In genomic region chr7:4164090-4164910, GRCm38 (mm10) we compare ENCODE assay signal across 9 mouse cellular contexts. TPM values are rescaled to one million over a fixed set of nuclear protein-coding genes. Genes with fewer than 3 reads are reported as not detected.
DNase-seq lines count a peak whose midpoint lies in the region; ATAC-seq lines count a peak whose summit lies in the region.
"Had no signal": no experiment of that assay in that cellular context is flagged by ENCODE, and none has a peak within 500 bp of the region (broad histone marks: within the 10 kb centered on the region; RNA-seq: fewer than 3 reads in every experiment).

TSS of gene Cdc42ep5 (minus strand) at chr7:4164860.

- peaks cover 4% of the 10 kb centered on the region; the same call in 1 of the 2 replicates for H3K4me1 ChIP-seq in forebrain, embryonic 16.5 days (replicated peaks; ENCODE audit: control insufficient read depth, insufficient read depth, low read length)
- no peaks in the 10 kb centered on the region for H3K4me1 ChIP-seq in hindbrain, embryonic 11.5 days (replicated peaks; ENCODE audit: control insufficient read depth, insufficient read depth, low read length)
- peaks cover 22% of the 10 kb centered on the region for H3K4me1 ChIP-seq in limb, embryonic 15.5 days

- H3K4me3 ChIP-seq in forebrain, embryonic 16.5 days (replicated peaks; ENCODE audit: low read length) = peak within 1 kb of the TSS; percentile 30
- peak within 1 kb of the TSS; percentile 29 for H3K4me3 ChIP-seq in hindbrain, embryonic 11.5 days (ENCODE audit: low read depth, low read length)
- peak within 1 kb of the TSS; percentile 64 for H3K4me3 ChIP-seq in limb, embryonic 15.5 days

- no peaks in the 10 kb centered on the region for H3K9me3 ChIP-seq in forebrain, embryonic 16.5 days (ENCODE audit: control insufficient read depth, low read length)
- no peaks in the 10 kb centered on the region for H3K9me3 ChIP-seq in hindbrain, embryonic 11.5 days (ENCODE audit: control insufficient read depth, low read length)
- no peaks in the 10 kb centered on the region for H3K9me3 ChIP-seq in limb, embryonic 15.5 days
- H3K9me3 ChIP-seq: G1E had no signal

- peak within 1 kb of the TSS; percentile 52 for H3K4me2 ChIP-seq in forebrain, embryonic 16.5 days (ENCODE audit: low read length)
- H3K4me2 ChIP-seq in hindbrain, embryonic 11.5 days (replicated peaks; ENCODE audit: low read depth, low read length) = peak within 1 kb of the TSS; percentile 46
- H3K4me2 ChIP-seq in limb, embryonic 15.5 days = peak within 1 kb of the TSS; percentile 75

- no peak within 1 kb of the TSS for H3K27ac ChIP-seq in forebrain, embryonic 16.5 days (ENCODE audit: low read length)
- H3K27ac ChIP-seq in hindbrain, embryonic 11.5 days (ENCODE audit: low read depth, low read length) = no peak within 1 kb of the TSS
- peak within 1 kb of the TSS; percentile 93 for H3K27ac ChIP-seq in limb, embryonic 15.5 days

- H3K9ac ChIP-seq in forebrain, embryonic 16.5 days (replicated peaks; ENCODE audit: low read depth, low read length) = peak within 1 kb of the TSS; percentile 29
- peak within 1 kb of the TSS; percentile 11; the same call in 1 of the 2 replicates for H3K9ac ChIP-seq in hindbrain, embryonic 11.5 days (ENCODE audit: low read depth, low read length)
- peak within 1 kb of the TSS; percentile 58 for H3K9ac ChIP-seq in limb, embryonic 15.5 days

- ATAC-seq in forebrain, embryonic 16.5 days = peak; percentile 68; the same call in 1 of the 2 replicates
- ATAC-seq in hindbrain, embryonic 11.5 days (ENCODE audit: low FRiP score) = peak; percentile 88
- peak; percentile 95 for ATAC-seq in limb, embryonic 15.5 days (ENCODE audit: insufficient number of reproducible peaks, low FRiP score, low TSS enrichment, low read depth)

- no peaks in the 10 kb centered on the region for H3K27me3 ChIP-seq in forebrain, embryonic 16.5 days (replicated peaks; ENCODE audit: control insufficient read depth, insufficient read depth, low read length)
- H3K27me3 ChIP-seq in hindbrain, embryonic 11.5 days (ENCODE audit: control insufficient read depth, insufficient read depth, low read length) = no peaks in the 10 kb centered on the region
- H3K27me3 ChIP-seq in limb, embryonic 15.5 days = no peaks in the 10 kb centered on the region

- peak; percentile 32 for DNase-seq in retina, embryonic 14.5 days (ENCODE audit: low spot score)
- no peak for DNase-seq in retina, postnatal 1 day
- DNase-seq in hindbrain, embryonic 11.5 days (ENCODE audit: low spot score) = peak; percentile 44
- peak; percentile 63 for DNase-seq in neural tube, embryonic 10.5 days (ENCODE audit: extremely low spot score, low spot score)
- DNase-seq in right cerebral cortex, adult 18-20 months = no peak
- DNase-seq in layer of hippocampus, postnatal 10 days (ENCODE audit: low spot score in 2 of 2) = no peak

- no peaks in the 10 kb centered on the region for H3K36me3 ChIP-seq in forebrain, embryonic 16.5 days (ENCODE audit: control insufficient read depth, insufficient read depth)
- H3K36me3 ChIP-seq in hindbrain, embryonic 11.5 days (ENCODE audit: control insufficient read depth, insufficient read depth, low read length) = no peaks in the 10 kb centered on the region
- H3K36me3 ChIP-seq in limb, embryonic 15.5 days = 0 out of 2 replicates have a peak, but pooled peaks cover 5% of the 10 kb centered on the region
- H3K36me3 ChIP-seq: G1E had no signal

- WGBS in forebrain, embryonic 16.5 days = 1% methylated on average over 19 of the region's 20 CpGs
- 1% methylated on average over 18 of the region's 20 CpGs for WGBS in hindbrain, embryonic 11.5 days
- WGBS in limb, embryonic 15.5 days = 0% methylated on average over 19 of the region's 20 CpGs

RNA-seq across cellular contexts. Expression of gene Cdc42ep5, which starts in this region (rescaled TPM):
- 3.4 and 3.8 TPM in 2 replicates for polyA plus RNA-seq in forebrain, embryonic 16.5 days (2015; fragmentation: Nextera tagmentation; extraction: Ambion mirVana)
- polyA plus RNA-seq in hindbrain, embryonic 11.5 days (2014; fragmentation: Nextera tagmentation; extraction: Ambion mirVana) = 19.9 and 20.7 TPM in 2 replicates
- polyA plus RNA-seq in limb, embryonic 15.5 days (2015; fragmentation: Nextera tagmentation; extraction: Ambion mirVana) = 80.6 and 82.3 TPM in 2 replicates
- 1 to 10 TPM; 1.7 to 2.6 TPM for total RNA-seq in layer of hippocampus, postnatal 10 days (2021)

Comparison
In these comparisons a context has a peak if more than half of its experiments do, and no peak if none do; other contexts are left out.
1. DNase-seq: peak in retina, embryonic 14.5 days (single experiment), hindbrain, embryonic 11.5 days (single experiment) and neural tube, embryonic 10.5 days (single experiment); none in retina, postnatal 1 day (single experiment), right cerebral cortex, adult 18-20 months (single experiment) and layer of hippocampus, postnatal 10 days (0 of 2).
2. Peak in every context shown above with its lines, with median percentiles within 50 percentile points of each other: ATAC-seq, H3K4me2 ChIP-seq, H3K4me3 ChIP-seq and H3K9ac ChIP-seq.